In genomic region chr4:43266623-43267322, GRCm38 (mm10) we compare ENCODE assay signal across 7 mouse cellular contexts. TPM values are rescaled to one million over a fixed set of nuclear protein-coding genes. Genes with fewer than 3 reads are reported as not detected.
DNase-seq lines count a peak whose midpoint lies in the region; ATAC-seq and TF ChIP-seq lines count a peak whose summit lies in the region.

TSS of gene Atp8b5 (plus strand) at chr4:43267159.

- DNase-seq in adrenal gland, postnatal 4 days (ENCODE audit: low spot score in 2 of 2): peak; percentile 39 to 45
- DNase-seq in heart, adult 18-20 months: peak; percentile 86 to 89
- DNase-seq in kidney, adult 2 months: peak; percentile 91
- DNase-seq in limb, embryonic 11.5 days (ENCODE audit: low spot score): peak; percentile 88
- peak; percentile 91 for DNase-seq in midbrain, embryonic 14.5 days
- DNase-seq in spleen, postnatal 10 days (ENCODE audit: low spot score in 2 of 2): peak; percentile 13 to 67

- ATAC-seq in embryonic facial prominence, embryonic 13.5 days (ENCODE audit: insufficient number of reproducible peaks, insufficient read depth, low FRiP score, low TSS enrichment, low read depth): peak; percentile 69; the same call in 1 of the 2 replicates
- ATAC-seq in limb, embryonic 11.5 days (ENCODE audit: insufficient number of reproducible peaks, low FRiP score, low TSS enrichment, low read depth): peak; percentile 72; the same call in 1 of the 2 replicates
- peak; percentile 89 for ATAC-seq in midbrain, embryonic 14.5 days (ENCODE audit: low FRiP score, low TSS enrichment)

- H3K4me2 ChIP-seq in embryonic facial prominence, embryonic 13.5 days: peak within 1 kb of the TSS; percentile 71
- H3K4me2 ChIP-seq in limb, embryonic 11.5 days (ENCODE audit: low read depth, severe bottlenecking): peak within 1 kb of the TSS; percentile 50
- peak within 1 kb of the TSS; percentile 58 for H3K4me2 ChIP-seq in midbrain, embryonic 14.5 days (ENCODE audit: low read length)

- 2% methylated on average over 19 of the region's 19 CpGs for WGBS in embryonic facial prominence, embryonic 13.5 days
- 5% methylated on average over 19 of the region's 19 CpGs for WGBS in kidney, adult 2 months
- WGBS in limb, embryonic 11.5 days: 2% methylated on average over 19 of the region's 19 CpGs
- WGBS in midbrain, embryonic 14.5 days: 1% methylated on average over 19 of the region's 19 CpGs

- no peak for TF ChIP-seq POLR2A in kidney, adult 2 months (IDR thresholded peaks at IDR 0.05; ENCODE audit: low read depth, low read length)

- TF ChIP-seq CTCF in kidney, adult 2 months (conservative IDR thresholded peaks at IDR 0.05; ENCODE audit: insufficient read depth, insufficient read length, low read depth, low read length): peak; percentile 77

- H3K9me3 ChIP-seq in embryonic facial prominence, embryonic 13.5 days: no peaks in the 10 kb centered on the region
- H3K9me3 ChIP-seq in limb, embryonic 11.5 days (ENCODE audit: control insufficient read depth, low read length): no peaks in the 10 kb centered on the region
- no peaks in the 10 kb centered on the region for H3K9me3 ChIP-seq in midbrain, embryonic 14.5 days (ENCODE audit: control insufficient read depth, low read length)

- no peaks in the 10 kb centered on the region for H3K27me3 ChIP-seq in embryonic facial prominence, embryonic 13.5 days
- no peaks in the 10 kb centered on the region for H3K27me3 ChIP-seq in kidney, adult 2 months (replicated peaks; ENCODE audit: control insufficient read depth, insufficient read depth, low read length)
- no peaks in the 10 kb centered on the region for H3K27me3 ChIP-seq in limb, embryonic 11.5 days (ENCODE audit: control insufficient read depth, insufficient read depth, low read length)
- no peaks in the 10 kb centered on the region for H3K27me3 ChIP-seq in midbrain, embryonic 14.5 days (ENCODE audit: control insufficient read depth, insufficient read depth, low read length)

- no peak within 1 kb of the TSS; the same call in 1 of the 2 replicates for H3K27ac ChIP-seq in embryonic facial prominence, embryonic 13.5 days
- H3K27ac ChIP-seq in kidney, adult 2 months (ENCODE audit: insufficient read depth, low read depth, low read length): no peak within 1 kb of the TSS
- H3K27ac ChIP-seq in limb, embryonic 11.5 days (replicated peaks; ENCODE audit: low read depth, low read length): no peak within 1 kb of the TSS
- peak within 1 kb of the TSS; percentile 46; the same call in 1 of the 2 replicates for H3K27ac ChIP-seq in midbrain, embryonic 14.5 days (replicated peaks; ENCODE audit: low read depth, low read length)

- H3K4me1 ChIP-seq in embryonic facial prominence, embryonic 13.5 days: no peaks in the 10 kb centered on the region
- H3K4me1 ChIP-seq in kidney, adult 2 months (ENCODE audit: control insufficient read depth, insufficient read depth, low read length): no peaks in the 10 kb centered on the region; the same call in 1 of the 2 replicates
- H3K4me1 ChIP-seq in limb, embryonic 11.5 days (ENCODE audit: control insufficient read depth, insufficient read depth, low read length): no peaks in the 10 kb centered on the region
- H3K4me1 ChIP-seq in midbrain, embryonic 14.5 days (ENCODE audit: control insufficient read depth, insufficient read depth, low read length): peaks cover 6% of the 10 kb centered on the region

- H3K4me3 ChIP-seq in embryonic facial prominence, embryonic 13.5 days: peak within 1 kb of the TSS; percentile 43
- H3K4me3 ChIP-seq in kidney, adult 2 months (ENCODE audit: insufficient read depth, low read depth, low read length): peak within 1 kb of the TSS; percentile 49; the same call in 1 of the 2 replicates
- H3K4me3 ChIP-seq in limb, embryonic 11.5 days (ENCODE audit: low read depth, low read length): peak within 1 kb of the TSS; percentile 36
- H3K4me3 ChIP-seq in midbrain, embryonic 14.5 days (replicated peaks; ENCODE audit: low read depth, low read length): peak within 1 kb of the TSS; percentile 36

- H3K36me3 ChIP-seq in embryonic facial prominence, embryonic 13.5 days: no peaks in the 10 kb centered on the region; the same call in 1 of the 2 replicates
- H3K36me3 ChIP-seq in kidney, adult 2 months (ENCODE audit: control insufficient read depth, insufficient read depth, low read length): no peaks in the 10 kb centered on the region
- no peaks in the 10 kb centered on the region for H3K36me3 ChIP-seq in limb, embryonic 11.5 days (ENCODE audit: control insufficient read depth, insufficient read depth, low read length)
- H3K36me3 ChIP-seq in midbrain, embryonic 14.5 days (ENCODE audit: control insufficient read depth, insufficient read depth, low read length): peaks cover 5% of the 10 kb centered on the region; the same call in 1 of the 2 replicates

- H3K9ac ChIP-seq in embryonic facial prominence, embryonic 13.5 days: peak within 1 kb of the TSS; percentile 66
- H3K9ac ChIP-seq in limb, embryonic 11.5 days (ENCODE audit: low read length): peak within 1 kb of the TSS; percentile 63
- H3K9ac ChIP-seq in midbrain, embryonic 14.5 days (replicated peaks; ENCODE audit: low read length): peak within 1 kb of the TSS; percentile 32

RNA-seq across cellular contexts. Expression of gene Atp8b5, which starts in this region (rescaled TPM):
- under 1 TPM; 0.68 to 0.90 TPM for total RNA-seq in adrenal gland, postnatal 4 days (2021)
- 0.41 and 0.62 TPM in 2 replicates for polyA plus RNA-seq in embryonic facial prominence, embryonic 13.5 days (2015; fragmentation: Nextera tagmentation; extraction: Ambion mirVana)
- under 1 TPM in 1 of 2 experiments, not detected in 1; 0.07 TPM for total RNA-seq in heart, adult 18-20 months (2021)
- polyA plus RNA-seq in kidney, adult 2 months (2012; rRNA removed): 0.38 and 0.54 TPM in 2 replicates
- 0.15 and 0.30 TPM in 2 replicates for polyA plus RNA-seq in limb, embryonic 11.5 days (2014; fragmentation: Nextera tagmentation; extraction: Ambion mirVana)
- polyA plus RNA-seq in midbrain, embryonic 14.5 days (2014; fragmentation: Nextera tagmentation; extraction: Ambion mirVana): 0.23 and 0.57 TPM in 2 replicates

Comparison
In these comparisons a context has a peak if more than half of its experiments do, and no peak if none do; other contexts are left out.
1. Peak in DNase-seq in adrenal gland, postnatal 4 days; RNA of the gene not detected or under 1 TPM.
2. Peak in ATAC-seq, H3K4me3 ChIP-seq, H3K9ac ChIP-seq and H3K4me2 ChIP-seq in embryonic facial prominence, embryonic 13.5 days; RNA of the gene not detected or under 1 TPM.
3. Peak in DNase-seq in heart, adult 18-20 months; RNA of the gene not detected or under 1 TPM.
4. Peak in DNase-seq and H3K4me3 ChIP-seq in kidney, adult 2 months; RNA of the gene not detected or under 1 TPM.
5. Peak in DNase-seq, ATAC-seq, H3K4me3 ChIP-seq, H3K9ac ChIP-seq and H3K4me2 ChIP-seq in limb, embryonic 11.5 days; RNA of the gene not detected or under 1 TPM.
6. Peak in DNase-seq, ATAC-seq, H3K4me3 ChIP-seq, H3K27ac ChIP-seq, H3K9ac ChIP-seq and H3K4me2 ChIP-seq in midbrain, embryonic 14.5 days; RNA of the gene not detected or under 1 TPM.
7. DNase-seq: peak in every context shown above with its lines; median percentile 91 in kidney, adult 2 months; 91 in midbrain, embryonic 14.5 days; 88 in limb, embryonic 11.5 days; 88 in heart, adult 18-20 months; 42 in adrenal gland, postnatal 4 days; 40 in spleen, postnatal 10 days.